ENCODE assay signal across 9 mouse cellular contexts in the genomic region with DNA sequence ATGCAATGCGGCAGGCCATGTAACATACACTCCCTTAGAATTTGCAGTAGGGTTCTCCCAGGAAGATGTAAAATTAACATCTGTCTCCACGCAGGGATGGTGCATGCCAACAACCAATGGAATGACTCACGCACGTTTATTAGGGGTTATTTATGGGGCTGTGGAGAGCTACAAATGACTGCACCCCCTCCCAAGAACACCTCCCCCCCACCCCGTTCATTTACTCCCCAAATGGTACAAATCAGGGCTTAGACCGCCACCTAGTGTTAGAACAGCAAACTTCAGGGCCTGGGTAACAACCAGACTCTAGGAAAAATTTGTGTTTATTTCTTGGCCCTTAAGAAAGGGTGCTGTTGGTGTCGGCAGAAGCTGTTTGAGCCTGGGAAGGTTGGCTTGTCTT. TPM values are rescaled to one million over a fixed set of nuclear protein-coding genes. Genes with fewer than 3 reads are reported as not detected.
DNase-seq lines count a peak whose midpoint lies in the region; ATAC-seq lines count a peak whose summit lies in the region.
"Had no signal": no experiment of that assay in that cellular context is flagged by ENCODE, and none has a peak within 500 bp of the region (broad histone marks: within the 10 kb centered on the region; RNA-seq: fewer than 3 reads in every experiment).

No protein-coding gene starts in this region.

- H3K27ac ChIP-seq in forebrain, embryonic 10.5 days: no peak overlapping the region
- H3K27ac ChIP-seq in forebrain, embryonic 12.5 days: no peak overlapping the region
- H3K27ac ChIP-seq in embryonic facial prominence, embryonic 14.5 days (replicated peaks; ENCODE audit: low read depth, low read length): no peak overlapping the region
- H3K27ac ChIP-seq in midbrain, embryonic 14.5 days (replicated peaks; ENCODE audit: low read depth, low read length): no peak overlapping the region

- no peak for ATAC-seq in forebrain, embryonic 12.5 days (ENCODE audit: low FRiP score)
- no peak for ATAC-seq in embryonic facial prominence, embryonic 14.5 days (ENCODE audit: low read depth)
- ATAC-seq in midbrain, embryonic 14.5 days (ENCODE audit: low FRiP score, low TSS enrichment): no peak

- peaks cover 28% of the 10 kb centered on the region for H3K4me1 ChIP-seq in forebrain, embryonic 10.5 days
- H3K4me1 ChIP-seq in forebrain, embryonic 12.5 days: peaks cover 9% of the 10 kb centered on the region
- peaks cover 8% of the 10 kb centered on the region for H3K4me1 ChIP-seq in embryonic facial prominence, embryonic 14.5 days (ENCODE audit: control insufficient read depth, insufficient read depth, low read length)
- H3K4me1 ChIP-seq in midbrain, embryonic 14.5 days (ENCODE audit: control insufficient read depth, insufficient read depth, low read length): peaks cover 7% of the 10 kb centered on the region

- H3K4me3 ChIP-seq in forebrain, embryonic 10.5 days: no peak overlapping the region
- no peak overlapping the region for H3K4me3 ChIP-seq in forebrain, embryonic 12.5 days (replicated peaks)
- H3K4me3 ChIP-seq in embryonic facial prominence, embryonic 14.5 days (ENCODE audit: low read depth, low read length): no peak overlapping the region
- H3K4me3 ChIP-seq in midbrain, embryonic 14.5 days (replicated peaks; ENCODE audit: low read depth, low read length): no peak overlapping the region

- no peaks in the 10 kb centered on the region for H3K27me3 ChIP-seq in forebrain, embryonic 10.5 days (ENCODE audit: poor library complexity, severe bottlenecking)
- peaks cover 4% of the 10 kb centered on the region; the same call in 1 of the 2 replicates for H3K27me3 ChIP-seq in forebrain, embryonic 12.5 days
- no peaks in the 10 kb centered on the region for H3K27me3 ChIP-seq in embryonic facial prominence, embryonic 14.5 days (replicated peaks; ENCODE audit: control insufficient read depth, insufficient read depth, low read length)
- no peaks in the 10 kb centered on the region for H3K27me3 ChIP-seq in midbrain, embryonic 14.5 days (ENCODE audit: control insufficient read depth, insufficient read depth, low read length)

- H3K9me3 ChIP-seq in forebrain, embryonic 10.5 days: no peaks in the 10 kb centered on the region
- no peaks in the 10 kb centered on the region for H3K9me3 ChIP-seq in forebrain, embryonic 12.5 days
- H3K9me3 ChIP-seq in embryonic facial prominence, embryonic 14.5 days (ENCODE audit: control insufficient read depth, low read length): no peaks in the 10 kb centered on the region
- no peaks in the 10 kb centered on the region for H3K9me3 ChIP-seq in midbrain, embryonic 14.5 days (ENCODE audit: control insufficient read depth, low read length)

- no peak overlapping the region for H3K4me2 ChIP-seq in forebrain, embryonic 12.5 days
- no peak overlapping the region for H3K4me2 ChIP-seq in embryonic facial prominence, embryonic 14.5 days (ENCODE audit: low read depth, low read length)
- 0 out of 2 replicates have a peak overlapping the region, but pooled peaks have one; percentile 11 for H3K4me2 ChIP-seq in midbrain, embryonic 14.5 days (ENCODE audit: low read length)

- no peaks in the 10 kb centered on the region for H3K36me3 ChIP-seq in forebrain, embryonic 10.5 days (replicated peaks)
- H3K36me3 ChIP-seq in forebrain, embryonic 12.5 days (replicated peaks): no peaks in the 10 kb centered on the region
- H3K36me3 ChIP-seq in embryonic facial prominence, embryonic 14.5 days (ENCODE audit: control insufficient read depth, insufficient read depth, low read length): no peaks in the 10 kb centered on the region
- H3K36me3 ChIP-seq in midbrain, embryonic 14.5 days (ENCODE audit: control insufficient read depth, insufficient read depth, low read length): no peaks in the 10 kb centered on the region

- no peak overlapping the region for H3K9ac ChIP-seq in forebrain, embryonic 12.5 days
- H3K9ac ChIP-seq in embryonic facial prominence, embryonic 14.5 days (ENCODE audit: low read depth, low read length): no peak overlapping the region
- no peak overlapping the region for H3K9ac ChIP-seq in midbrain, embryonic 14.5 days (replicated peaks; ENCODE audit: low read length)

- peak; percentile 50 for DNase-seq in forebrain, embryonic 10.5 days (ENCODE audit: extremely low spot score, low spot score)
- DNase-seq in urinary bladder, postnatal 14 days (ENCODE audit: low spot score): peak; percentile 64
- DNase-seq in urinary bladder, adult 2 months (ENCODE audit: low spot score): no peak
- peak; percentile 54 for DNase-seq in embryonic facial prominence, embryonic 14.5 days (ENCODE audit: low spot score)
- peak; percentile 75 for DNase-seq in kidney, postnatal 10 days
- peak; percentile 89 for DNase-seq in midbrain, embryonic 14.5 days
- DNase-seq in thymus, postnatal 14 days: peak; percentile 67

- WGBS in forebrain, embryonic 10.5 days: 31% methylated on average over 7 of the region's 7 CpGs
- 32% methylated on average over 7 of the region's 7 CpGs for WGBS in forebrain, embryonic 12.5 days
- 28% methylated on average over 7 of the region's 7 CpGs for WGBS in embryonic facial prominence, embryonic 14.5 days
- WGBS in midbrain, embryonic 14.5 days: 28% methylated on average over 7 of the region's 7 CpGs

RNA-seq across cellular contexts. Expression of a gene that starts 3.7 kb away (rescaled TPM):
- polyA plus RNA-seq in forebrain, embryonic 10.5 days (2016; fragmentation: Nextera tagmentation; extraction: Ambion mirVana): 66.0 and 69.9 TPM in 2 replicates
- polyA plus RNA-seq in forebrain, embryonic 12.5 days (2016; fragmentation: Nextera tagmentation; extraction: Ambion mirVana): 41.0 and 43.9 TPM in 2 replicates
- polyA plus RNA-seq in urinary bladder, adult 2 months (2012; rRNA removed): 24.7 and 31.3 TPM in 2 replicates
- polyA plus RNA-seq in embryonic facial prominence, embryonic 14.5 days (2014; fragmentation: Nextera tagmentation; extraction: Ambion mirVana): 20.7 and 23.5 TPM in 2 replicates
- polyA plus RNA-seq in midbrain, embryonic 14.5 days (2014; fragmentation: Nextera tagmentation; extraction: Ambion mirVana): 12.3 and 15.6 TPM in 2 replicates

RNA-seq across cellular contexts. Expression of a gene that starts 3.7 kb away (rescaled TPM):
- 29.9 and 30.7 TPM in 2 replicates for polyA plus RNA-seq in forebrain, embryonic 10.5 days (2016; fragmentation: Nextera tagmentation; extraction: Ambion mirVana)
- polyA plus RNA-seq in forebrain, embryonic 12.5 days (2016; fragmentation: Nextera tagmentation; extraction: Ambion mirVana): 35.6 and 37.6 TPM in 2 replicates
- polyA plus RNA-seq in urinary bladder, adult 2 months (2012; rRNA removed): 49.9 and 54.5 TPM in 2 replicates
- 31.5 and 33.8 TPM in 2 replicates for polyA plus RNA-seq in embryonic facial prominence, embryonic 14.5 days (2014; fragmentation: Nextera tagmentation; extraction: Ambion mirVana)
- 27.2 and 29.5 TPM in 2 replicates for polyA plus RNA-seq in midbrain, embryonic 14.5 days (2014; fragmentation: Nextera tagmentation; extraction: Ambion mirVana)

RNA-seq across cellular contexts. Expression of a gene that starts 29.5 kb away (rescaled TPM):
- not detected in 2 replicates for polyA plus RNA-seq in forebrain, embryonic 10.5 days (2016; fragmentation: Nextera tagmentation; extraction: Ambion mirVana)
- polyA plus RNA-seq in forebrain, embryonic 12.5 days (2016; fragmentation: Nextera tagmentation; extraction: Ambion mirVana): not detected in 2 replicates
- polyA plus RNA-seq in urinary bladder, adult 2 months (2012; rRNA removed): not detected in 2 replicates
- polyA plus RNA-seq in embryonic facial prominence, embryonic 14.5 days (2014; fragmentation: Nextera tagmentation; extraction: Ambion mirVana): 0.10 and 0.40 TPM in 2 replicates
- polyA plus RNA-seq in midbrain, embryonic 14.5 days (2014; fragmentation: Nextera tagmentation; extraction: Ambion mirVana): not detected in 2 replicates
- polyA plus RNA-seq: heart, embryonic 16.5 days had no signal

RNA-seq across cellular contexts. Expression of a gene that starts 54.6 kb away (rescaled TPM):
- polyA plus RNA-seq in forebrain, embryonic 10.5 days (2016; fragmentation: Nextera tagmentation; extraction: Ambion mirVana): not detected in 2 replicates
- polyA plus RNA-seq in forebrain, embryonic 12.5 days (2016; fragmentation: Nextera tagmentation; extraction: Ambion mirVana): not detected in 2 replicates
- 0.67 and 1.1 TPM in 2 replicates for polyA plus RNA-seq in urinary bladder, adult 2 months (2012; rRNA removed)
- polyA plus RNA-seq in embryonic facial prominence, embryonic 14.5 days (2014; fragmentation: Nextera tagmentation; extraction: Ambion mirVana): 0.17 and 0.43 TPM in 2 replicates
- polyA plus RNA-seq in midbrain, embryonic 14.5 days (2014; fragmentation: Nextera tagmentation; extraction: Ambion mirVana): 0.13 TPM in 1 of 2 replicates, not detected in the other
- polyA plus RNA-seq: heart, embryonic 16.5 days had no signal
